Mouse (Mus musculus) cerebellum, postnatal 36 days (tissue): ENCODE results near the gene Gm36079.
"Not testable (repeated sequence)": the region's sequence is repeated elsewhere in the genome, so short reads cannot be mapped to it uniquely, and the experiment has no call there.

ENCODE experiments used
- DNase-seq, 2 experiments: peaks; one replicate each; pipeline ENCODE4 v3.0.0; 2021 to 2022; ENCODE audit warnings: mixed read lengths in 2 of 2

Gene Gm36079

GRCm38 (mm10) chr13:120015348-120016007, 11.3 kb downstream of the Gm36079 start:
- DNase-seq, result not testable (repeated sequence)

GRCm38 (mm10) chr13:120013962-120014361, 12.8 kb downstream of the Gm36079 start:
- DNase-seq, result not testable (repeated sequence)

DNA sequence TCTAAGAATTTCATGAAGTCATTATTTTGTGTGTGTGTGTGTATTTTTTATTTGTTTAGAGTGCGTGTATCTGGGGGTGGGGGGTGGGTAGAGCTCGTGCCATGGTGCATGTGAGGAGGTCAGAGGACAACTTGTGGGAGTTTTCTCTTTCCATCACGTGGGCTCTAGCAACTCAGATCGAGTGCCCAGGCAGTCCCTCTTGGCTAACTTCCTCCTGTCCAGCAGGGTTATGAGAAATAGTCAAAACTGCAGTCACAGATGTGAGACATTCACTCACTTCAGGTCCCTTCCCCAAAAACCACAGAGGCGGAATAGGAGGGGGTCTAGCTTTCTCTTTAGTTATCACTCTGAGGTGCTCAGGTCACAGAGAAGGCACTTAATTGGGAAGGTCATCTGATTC, 13.3 kb downstream of the Gm36079 start:
- DNase-seq, result not testable (repeated sequence)

GRCm38 (mm10) chr13:120010068-120010467, 16.7 kb downstream of the Gm36079 start:
- not testable (repeated sequence) for DNase-seq

GRCm38 (mm10) chr13:119999215-119999614, 27.6 kb downstream of the Gm36079 start:
- DNase-seq, result not testable (repeated sequence)

DNA sequence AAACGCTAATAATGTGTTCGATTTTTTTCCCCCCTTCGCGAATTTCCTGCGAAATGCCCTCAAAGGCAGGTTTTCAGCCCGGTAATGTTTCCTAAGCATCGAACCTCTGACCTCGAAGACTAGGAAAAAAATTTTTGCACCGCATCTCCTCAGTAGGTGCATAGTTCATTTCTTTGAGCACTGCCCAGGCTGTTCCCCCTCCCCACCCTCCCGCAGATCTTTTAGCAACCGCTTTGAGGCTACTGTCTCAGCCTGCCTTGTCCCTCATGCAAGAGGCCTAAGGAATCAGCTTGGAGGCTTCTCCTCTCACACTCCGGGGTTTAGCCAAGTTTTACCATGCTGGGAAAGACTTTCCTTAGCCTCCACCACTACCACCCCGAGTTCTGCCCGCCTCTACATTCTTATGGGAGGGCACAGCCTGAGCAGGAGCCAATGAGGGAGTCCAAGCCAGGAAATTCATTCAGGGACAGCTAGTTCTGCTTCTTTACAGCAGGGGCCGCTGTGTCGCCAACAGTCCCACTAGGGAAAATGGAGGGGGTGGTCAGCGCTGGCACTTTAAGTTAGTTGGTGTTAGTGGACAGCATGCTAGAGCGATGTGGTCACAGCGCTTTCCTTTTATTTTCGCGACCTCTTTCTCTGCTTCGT, 28.2 kb downstream of the Gm36079 start:
- not testable (repeated sequence) for DNase-seq

GRCm38 (mm10) chr13:119991917-119992496, 34.8 kb downstream of the Gm36079 start:
- not testable (repeated sequence) for DNase-seq

GRCm38 (mm10) chr13:119991264-119991663, 35.5 kb downstream of the Gm36079 start:
- DNase-seq, result not testable (repeated sequence)
